Mouse (Mus musculus) bone marrow macrophage, adult 2 months (primary cell): ENCODE measurements at regions not wholly inside any gene's neighbourhood (a gene's known extent, or its start where the extent isn't known, plus 50 kb on each side); places are given as distances from the start of the nearest gene placed in this dataset.

ENCODE experiments used
- CTCF ChIP-seq: IDR thresholded peaks from 2 replicates; pipeline ENCODE4 v1.5.1; 2012; ENCODE audit warnings: low read depth, mild to moderate bottlenecking, low read length, moderate library complexity
- POLR2A ChIP-seq: IDR thresholded peaks from 2 replicates; pipeline ENCODE4 v1.6.1; 2012; ENCODE audit warnings: mild to moderate bottlenecking, low read depth, low read length, borderline replicate concordance

DNA sequence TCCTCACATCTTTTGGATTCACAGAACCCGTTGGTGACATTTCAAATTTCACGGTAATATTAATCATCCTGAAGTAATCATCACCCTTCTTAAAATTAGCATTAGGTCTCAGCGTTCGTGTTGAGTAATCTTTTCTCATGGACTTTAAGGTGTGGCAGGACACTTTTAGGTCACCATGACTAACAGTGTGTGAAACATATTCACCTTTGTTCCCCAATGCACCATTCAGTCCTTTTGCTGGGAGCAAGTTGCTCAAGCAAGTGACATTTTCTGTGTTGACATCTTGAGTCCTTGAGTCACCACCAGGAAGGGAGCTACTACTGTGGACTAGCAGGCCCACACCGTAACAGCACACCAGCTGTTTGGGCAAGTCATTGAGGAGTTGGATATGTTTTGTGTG lies 431.9 kb upstream of the Adamts16 start:
- TF ChIP-seq CTCF, result no peak
- no peak for TF ChIP-seq POLR2A
